Mouse (Mus musculus) myocyte (in vitro differentiated cells): ENCODE results near the gene Gm12253. TPM values are rescaled to one million over a fixed set of nuclear protein-coding genes. Genes with fewer than 3 reads are reported as not detected.

ENCODE experiments used
- H3K27me3 ChIP-seq: one replicate; pipeline ENCODE4 v1.6.1; 2011; ENCODE audit not compliant: control insufficient read depth, insufficient read depth, insufficient read length
- H3K36me3 ChIP-seq: one replicate; pipeline ENCODE4 v1.6.1; 2011; ENCODE audit not compliant: control insufficient read depth, insufficient read depth
- H3K4me2 ChIP-seq: one replicate; pipeline ENCODE4 v1.6.1; 2011; ENCODE audit warnings: low read depth, control low read depth
- H3K4me3 ChIP-seq: one replicate; pipeline ENCODE4 v1.5.1; 2011; ENCODE audit warnings: mild to moderate bottlenecking, control low read depth, moderate library complexity
- H3K79me2 ChIP-seq: one replicate; pipeline ENCODE4 v1.6.1; 2011; ENCODE audit not compliant: control insufficient read depth, insufficient read depth
- H3ac ChIP-seq: one replicate; pipeline ENCODE4 v1.6.1; 2011; ENCODE audit not compliant: control insufficient read depth, insufficient read length
- CEBPB ChIP-seq: IDR thresholded peaks from 2 replicates; pipeline ENCODE4 v1.6.1; 2011; ENCODE audit warnings: mild to moderate bottlenecking, moderate library complexity; ENCODE audit not compliant: poor library complexity, insufficient read depth, severe bottlenecking
- E2F4 ChIP-seq: IDR thresholded peaks from one replicate; pipeline ENCODE4 v1.6.1; 2011; ENCODE audit warnings: mild to moderate bottlenecking, control low read depth, moderate library complexity; ENCODE audit not compliant: insufficient read depth
- MAX ChIP-seq: IDR thresholded peaks from one replicate; pipeline ENCODE4 v1.6.1; 2011; ENCODE audit warnings: low read depth, mild to moderate bottlenecking, control low read depth
- MYOD1 ChIP-seq, 3 experiments: IDR thresholded peaks; one replicate each; pipeline ENCODE4 v1.6.1; 2011; ENCODE audit warnings: control low read depth in 2 of 3, low read depth in 2 of 3, mild to moderate bottlenecking in 2 of 3, moderate library complexity in 1 of 3; ENCODE audit not compliant: insufficient read length in 2 of 3, control insufficient read depth in 1 of 3
- MYOG ChIP-seq, 3 experiments: IDR thresholded peaks; one replicate each; pipeline ENCODE4 v1.6.1; 2011; ENCODE audit warnings: control low read depth in 2 of 3, low read depth in 2 of 3, mild to moderate bottlenecking in 2 of 3; ENCODE audit not compliant: insufficient read length in 2 of 3, control insufficient read depth in 1 of 3, insufficient read depth in 1 of 3
- POLR2A ChIP-seq: IDR thresholded peaks from one replicate; pipeline ENCODE4 v1.6.1; 2011; ENCODE audit warnings: low read depth, mild to moderate bottlenecking, control low read depth, moderate library complexity; ENCODE audit not compliant: insufficient read length
- POLR2AphosphoS2 ChIP-seq: IDR thresholded peaks from one replicate; pipeline ENCODE4 v1.6.1; 2011; ENCODE audit warnings: low read depth, control low read depth; ENCODE audit not compliant: insufficient read length
- REST ChIP-seq: IDR thresholded peaks from one replicate; pipeline ENCODE4 v1.6.1; 2011; ENCODE audit warnings: mild to moderate bottlenecking, control low read depth, moderate library complexity; ENCODE audit not compliant: insufficient read depth, insufficient read length
- SRF ChIP-seq: IDR thresholded peaks from one replicate; pipeline ENCODE4 v1.6.1; 2011; ENCODE audit warnings: low read depth; ENCODE audit not compliant: control insufficient read depth, insufficient read length
- TCF12 ChIP-seq: IDR thresholded peaks from one replicate; pipeline ENCODE4 v1.6.1; 2011; ENCODE audit warnings: mild to moderate bottlenecking, control low read depth; ENCODE audit not compliant: poor library complexity, insufficient read depth, severe bottlenecking
- TCF3 ChIP-seq: IDR thresholded peaks from one replicate; pipeline ENCODE4 v1.6.1; 2011; ENCODE audit warnings: low read depth, control low read depth; ENCODE audit not compliant: insufficient read length
- USF1 ChIP-seq: IDR thresholded peaks from one replicate; pipeline ENCODE4 v1.6.1; 2011; ENCODE audit warnings: low read depth, mild to moderate bottlenecking, control low read depth, moderate library complexity
- polyA plus RNA-seq: library from polyadenylated mRNA; unstranded; fragments of >200 nt; fragmentation: generic; extraction: Trizol; gene quantifications from one replicate; pipeline ENCODE4 v1.2.1, GENCODE M21; 2012; ENCODE audit warnings: missing spikeins

Gene Gm12253
- polyA plus RNA-seq, 1 experiment: not detected

DNA sequence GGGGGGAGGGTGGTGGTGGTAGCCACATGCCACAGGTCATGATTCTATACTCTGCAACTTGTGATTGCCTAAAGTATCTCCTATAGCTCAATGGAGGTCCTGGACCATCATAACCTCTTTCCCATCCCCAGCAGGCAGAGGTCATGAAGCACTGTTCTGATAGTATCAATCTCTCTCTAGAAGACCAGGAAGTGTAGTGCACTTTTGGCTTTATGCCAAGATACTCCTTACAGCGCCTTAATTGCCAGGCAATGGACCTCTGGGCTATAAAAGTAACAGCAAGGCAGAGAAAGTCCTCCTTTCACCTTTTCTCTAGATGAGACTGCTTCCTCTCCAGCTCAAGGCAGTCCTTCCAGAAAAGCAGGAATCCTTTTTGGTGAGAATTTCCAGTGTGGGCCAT lies 11.5 kb upstream of the Gm12253 start, which contains the start of gene 1810065E05Rik:
TSS of gene 1810065E05Rik (plus strand) at position 297 of the 400 bp plus-strand sequence.
- TF ChIP-seq E2F4 (no peak), REST (no peak), MYOD1 (IDR thresholded peaks at IDR 0.05; ENCODE audit: control insufficient read depth in 1 of 3, insufficient read length in 2 of 3, low read depth in 2 of 3) (no peak), SRF (no peak), POLR2A (no peak), POLR2AphosphoS2 (no peak), MYOG (IDR thresholded peaks at IDR 0.05; ENCODE audit: control insufficient read depth in 1 of 3, insufficient read depth in 1 of 3, insufficient read length in 2 of 3, low read depth in 2 of 3) (no peak), MAX (no peak), TCF12 (no peak), CEBPB (no peak), TCF3 (no peak)
- Histone ChIP-seq H3K36me3 (no peaks in the 10 kb centered on the region), H3K79me2 (no peaks in the 10 kb centered on the region), H3ac (no peak within 1 kb of the TSS), H3K4me2 (no peak within 1 kb of the TSS), H3K27me3 (no peaks in the 10 kb centered on the region), H3K4me3 (no peak within 1 kb of the TSS)

DNA sequence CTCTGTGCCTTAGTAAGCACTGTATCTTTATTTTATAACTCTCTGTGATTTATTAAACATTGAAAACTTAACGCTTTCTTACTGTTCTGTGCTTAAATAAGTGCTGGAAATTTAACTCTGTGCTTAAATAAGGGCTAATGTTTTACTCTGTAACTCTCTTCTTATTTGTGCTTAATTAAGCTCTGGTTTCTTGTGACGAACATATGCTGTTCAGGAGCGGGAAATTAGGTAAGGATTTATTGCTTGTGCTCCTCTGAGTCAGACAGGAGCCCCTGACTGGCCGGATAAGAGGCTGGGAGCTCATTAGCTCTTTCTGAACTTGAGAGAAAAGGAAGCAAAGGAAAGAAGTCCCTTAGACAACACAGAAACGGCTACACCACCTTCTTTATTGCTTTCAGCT lies 5.5 kb downstream of the Gm12253 start:
- TF ChIP-seq REST (no peak), POLR2A (no peak), POLR2AphosphoS2 (no peak), TCF12 (no peak), MAX (no peak), E2F4 (no peak), USF1 (no peak), MYOD1 (IDR thresholded peaks at IDR 0.05; ENCODE audit: control insufficient read depth in 1 of 3, insufficient read length in 2 of 3, low read depth in 2 of 3) (no peak), CEBPB (no peak), MYOG (IDR thresholded peaks at IDR 0.05; ENCODE audit: control insufficient read depth in 1 of 3, insufficient read depth in 1 of 3, insufficient read length in 2 of 3, low read depth in 2 of 3) (no peak), TCF3 (no peak), SRF (no peak)
- H3K79me2 ChIP-seq: no peaks in the 10 kb centered on the region

DNA sequence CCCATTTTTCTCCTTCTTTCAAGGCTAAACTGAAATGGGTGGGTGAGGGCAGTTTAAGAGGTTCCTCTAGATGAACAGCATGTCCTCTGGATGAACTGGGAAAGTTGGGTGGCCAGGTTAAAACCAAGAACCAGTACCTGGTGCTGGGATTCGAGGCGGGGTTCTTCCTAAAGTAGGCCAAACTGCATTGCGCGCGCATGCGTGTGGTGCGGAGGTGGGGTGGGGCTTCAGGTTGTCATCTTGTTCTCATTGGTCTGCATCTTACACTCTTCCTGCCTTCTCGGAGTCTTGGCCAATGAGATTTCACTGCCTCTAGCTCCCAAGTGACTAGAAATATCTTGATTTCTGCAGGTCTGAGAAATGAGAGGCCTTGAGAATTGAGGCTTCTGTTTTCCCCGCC lies 20.4 kb downstream of the Gm12253 start, which contains the start of gene Lypd9:
TSS of gene Lypd9 (minus strand) at position 165 of the 400 bp plus-strand sequence.
- H3ac ChIP-seq: no peak within 1 kb of the TSS
- H3K4me3 ChIP-seq: no peak within 1 kb of the TSS
- no peak for TF ChIP-seq POLR2AphosphoS2
- TF ChIP-seq MYOD1 (IDR thresholded peaks at IDR 0.05; ENCODE audit: control insufficient read depth in 1 of 3, insufficient read length in 2 of 3, low read depth in 2 of 3): no peak
- no peak for TF ChIP-seq TCF3
- no peak for TF ChIP-seq CEBPB
- no peak for TF ChIP-seq TCF12
- TF ChIP-seq POLR2A: no peak
- TF ChIP-seq SRF: no peak
- no peak for TF ChIP-seq E2F4
- TF ChIP-seq REST: no peak
- no peak for TF ChIP-seq MYOG (IDR thresholded peaks at IDR 0.05; ENCODE audit: control insufficient read depth in 1 of 3, insufficient read depth in 1 of 3, insufficient read length in 2 of 3, low read depth in 2 of 3)
- no peak for TF ChIP-seq USF1
- TF ChIP-seq MAX: no peak
- H3K27me3 ChIP-seq: no peaks in the 10 kb centered on the region
- H3K4me2 ChIP-seq: no peak within 1 kb of the TSS
- no peaks in the 10 kb centered on the region for H3K79me2 ChIP-seq
- H3K36me3 ChIP-seq: no peaks in the 10 kb centered on the region

More for the DNA sequence above, 5.5 kb downstream of the Gm12253 start:
- H3K36me3 ChIP-seq: no peaks in the 10 kb centered on the region
- no peak overlapping the region for H3K4me2 ChIP-seq
- no peaks in the 10 kb centered on the region for H3K27me3 ChIP-seq
- no peak overlapping the region for H3K4me3 ChIP-seq
- no peak overlapping the region for H3ac ChIP-seq

DNA sequence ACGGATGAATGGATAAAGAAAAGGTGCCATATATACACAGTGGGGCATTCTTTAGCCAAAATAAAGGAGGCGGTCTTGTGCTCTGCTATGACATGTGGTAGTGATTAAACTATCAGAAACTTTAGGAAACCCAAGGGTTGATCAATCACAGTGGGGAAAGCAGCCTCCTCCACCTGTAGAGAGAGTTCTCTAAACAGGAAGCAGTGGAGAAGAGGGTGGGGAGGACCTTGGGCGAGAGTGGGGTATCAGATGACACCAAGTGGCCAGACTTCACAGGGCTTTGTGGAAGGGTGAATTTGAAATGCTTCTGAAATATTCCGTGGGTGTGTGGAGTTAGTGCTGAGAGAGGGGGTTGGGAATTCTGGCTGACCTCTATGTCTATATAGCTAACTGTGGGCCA lies 21.2 kb downstream of the Gm12253 start:
- no peak for TF ChIP-seq SRF
- TF ChIP-seq CEBPB: no peak
- no peak overlapping the region for H3ac ChIP-seq
- no peak overlapping the region for H3K4me2 ChIP-seq
- H3K36me3 ChIP-seq: no peaks in the 10 kb centered on the region
- no peak overlapping the region for H3K4me3 ChIP-seq
- no peaks in the 10 kb centered on the region for H3K79me2 ChIP-seq
- no peaks in the 10 kb centered on the region for H3K27me3 ChIP-seq

DNA sequence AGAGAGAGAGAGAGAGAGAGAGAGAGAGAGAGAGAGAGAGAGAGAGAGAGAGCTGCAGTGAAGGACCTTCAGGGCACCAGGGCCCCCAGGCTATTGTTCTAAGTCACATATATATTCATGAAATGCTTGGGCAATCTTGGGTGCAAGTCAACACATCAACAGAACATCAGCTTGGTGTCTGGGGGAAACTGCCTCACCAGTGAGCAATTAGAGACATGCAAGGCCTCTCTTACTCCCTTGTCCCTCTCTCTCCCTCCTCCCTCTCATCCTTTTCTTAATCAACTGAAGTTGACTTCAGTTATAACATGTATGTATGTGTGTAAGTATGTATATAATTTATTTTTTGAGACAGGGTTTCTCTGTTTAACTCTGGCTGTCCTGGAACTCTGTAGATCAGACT lies 29.8 kb downstream of the Gm12253 start, which contains the start of gene Olfr30:
TSS of gene Olfr30 (minus strand) at position 101 of the 400 bp plus-strand sequence.
- Histone ChIP-seq H3K36me3 (no peaks in the 10 kb centered on the region), H3K79me2 (no peaks in the 10 kb centered on the region), H3ac (no peak within 1 kb of the TSS), H3K27me3 (no peaks in the 10 kb centered on the region), H3K4me3 (no peak within 1 kb of the TSS), H3K4me2 (no peak within 1 kb of the TSS)
- no peak for TF ChIP-seq TCF3
- TF ChIP-seq REST: no peak
- TF ChIP-seq TCF12: no peak
- no peak for TF ChIP-seq POLR2AphosphoS2
- TF ChIP-seq MAX: no peak
- TF ChIP-seq POLR2A: no peak
- TF ChIP-seq CEBPB: no peak
- TF ChIP-seq USF1: no peak
- no peak for TF ChIP-seq MYOD1 (IDR thresholded peaks at IDR 0.05; ENCODE audit: control insufficient read depth in 1 of 3, insufficient read length in 2 of 3, low read depth in 2 of 3)
- no peak for TF ChIP-seq E2F4
- TF ChIP-seq MYOG (IDR thresholded peaks at IDR 0.05; ENCODE audit: control insufficient read depth in 1 of 3, insufficient read depth in 1 of 3, insufficient read length in 2 of 3, low read depth in 2 of 3): no peak
- no peak for TF ChIP-seq SRF
